Mouse (Mus musculus) myocyte (in vitro differentiated cells): Measurements from ENCODE around the gene Gm26938. TPM values are rescaled to one million over a fixed set of nuclear protein-coding genes. Genes with fewer than 3 reads are reported as not detected.
A peak's percentile ranks its signal among the peaks of the same experiment; 100 is the strongest.

Source experiments
- H3K27me3 ChIP-seq: one replicate; pipeline ENCODE4 v1.6.1; 2011; ENCODE audit not compliant: control insufficient read depth, insufficient read depth, insufficient read length
- H3K36me3 ChIP-seq: one replicate; pipeline ENCODE4 v1.6.1; 2011; ENCODE audit not compliant: control insufficient read depth, insufficient read depth
- H3K4me2 ChIP-seq: one replicate; pipeline ENCODE4 v1.6.1; 2011; ENCODE audit warnings: low read depth, control low read depth
- H3K4me3 ChIP-seq: one replicate; pipeline ENCODE4 v1.5.1; 2011; ENCODE audit warnings: mild to moderate bottlenecking, control low read depth, moderate library complexity
- H3K79me2 ChIP-seq: one replicate; pipeline ENCODE4 v1.6.1; 2011; ENCODE audit not compliant: control insufficient read depth, insufficient read depth
- H3ac ChIP-seq: one replicate; pipeline ENCODE4 v1.6.1; 2011; ENCODE audit not compliant: control insufficient read depth, insufficient read length
- CEBPB ChIP-seq: IDR thresholded peaks from 2 replicates; pipeline ENCODE4 v1.6.1; 2011; ENCODE audit warnings: mild to moderate bottlenecking, moderate library complexity; ENCODE audit not compliant: poor library complexity, insufficient read depth, severe bottlenecking
- E2F4 ChIP-seq: IDR thresholded peaks from one replicate; pipeline ENCODE4 v1.6.1; 2011; ENCODE audit warnings: mild to moderate bottlenecking, control low read depth, moderate library complexity; ENCODE audit not compliant: insufficient read depth
- MAX ChIP-seq: IDR thresholded peaks from one replicate; pipeline ENCODE4 v1.6.1; 2011; ENCODE audit warnings: low read depth, mild to moderate bottlenecking, control low read depth
- MYOD1 ChIP-seq, 3 experiments: IDR thresholded peaks; one replicate each; pipeline ENCODE4 v1.6.1; 2011; ENCODE audit warnings: control low read depth in 2 of 3, low read depth in 2 of 3, mild to moderate bottlenecking in 2 of 3, moderate library complexity in 1 of 3; ENCODE audit not compliant: insufficient read length in 2 of 3, control insufficient read depth in 1 of 3
- MYOG ChIP-seq, 3 experiments: IDR thresholded peaks; one replicate each; pipeline ENCODE4 v1.6.1; 2011; ENCODE audit warnings: control low read depth in 2 of 3, low read depth in 2 of 3, mild to moderate bottlenecking in 2 of 3; ENCODE audit not compliant: insufficient read length in 2 of 3, control insufficient read depth in 1 of 3, insufficient read depth in 1 of 3
- POLR2A ChIP-seq: IDR thresholded peaks from one replicate; pipeline ENCODE4 v1.6.1; 2011; ENCODE audit warnings: low read depth, mild to moderate bottlenecking, control low read depth, moderate library complexity; ENCODE audit not compliant: insufficient read length
- POLR2AphosphoS2 ChIP-seq: IDR thresholded peaks from one replicate; pipeline ENCODE4 v1.6.1; 2011; ENCODE audit warnings: low read depth, control low read depth; ENCODE audit not compliant: insufficient read length
- REST ChIP-seq: IDR thresholded peaks from one replicate; pipeline ENCODE4 v1.6.1; 2011; ENCODE audit warnings: mild to moderate bottlenecking, control low read depth, moderate library complexity; ENCODE audit not compliant: insufficient read depth, insufficient read length
- SRF ChIP-seq: IDR thresholded peaks from one replicate; pipeline ENCODE4 v1.6.1; 2011; ENCODE audit warnings: low read depth; ENCODE audit not compliant: control insufficient read depth, insufficient read length
- TCF12 ChIP-seq: IDR thresholded peaks from one replicate; pipeline ENCODE4 v1.6.1; 2011; ENCODE audit warnings: mild to moderate bottlenecking, control low read depth; ENCODE audit not compliant: poor library complexity, insufficient read depth, severe bottlenecking
- TCF3 ChIP-seq: IDR thresholded peaks from one replicate; pipeline ENCODE4 v1.6.1; 2011; ENCODE audit warnings: low read depth, control low read depth; ENCODE audit not compliant: insufficient read length
- USF1 ChIP-seq: IDR thresholded peaks from one replicate; pipeline ENCODE4 v1.6.1; 2011; ENCODE audit warnings: low read depth, mild to moderate bottlenecking, control low read depth, moderate library complexity
- polyA plus RNA-seq: library from polyadenylated mRNA; unstranded; fragments of >200 nt; fragmentation: generic; extraction: Trizol; gene quantifications from one replicate; pipeline ENCODE4 v1.2.1, GENCODE M21; 2012; ENCODE audit warnings: missing spikeins

Gm26938 gene
- not detected for polyA plus RNA-seq

- H3K36me3 ChIP-seq: peaks cover 8% of the 10 kb centered on the region
- TF ChIP-seq MYOG (IDR thresholded peaks at IDR 0.05; ENCODE audit: control insufficient read depth in 1 of 3, insufficient read depth in 1 of 3, insufficient read length in 2 of 3, low read depth in 2 of 3): peak in 1 of 3 experiments; percentile 33
- peak; percentile 74 for TF ChIP-seq POLR2A
- peak; percentile 69 for TF ChIP-seq POLR2AphosphoS2
- peak; percentile 20 for TF ChIP-seq E2F4
- TF ChIP-seq MYOD1 (IDR thresholded peaks at IDR 0.05; ENCODE audit: control insufficient read depth in 1 of 3, insufficient read length in 2 of 3, low read depth in 2 of 3): no peak
- peaks cover 14% of the 10 kb centered on the region for H3K79me2 ChIP-seq
- H3K4me3 ChIP-seq: peak within 1 kb of the TSS; percentile 88
- peak within 1 kb of the TSS; percentile 45 for H3ac ChIP-seq
- peak within 1 kb of the TSS; percentile 87 for H3K4me2 ChIP-seq
- H3K27me3 ChIP-seq: no peaks in the 10 kb centered on the region
These were observed at the start of gene Gm26938, which contains the start of gene Psmg3 for GRCm38 (mm10) chr5:139826357-139827055. Gene Gm26938 (minus strand): TSS chr5:139826407. Gene Psmg3 (minus strand): TSS chr5:139826885.

- TF ChIP-seq SRF (no peak), E2F4 (no peak), USF1 (no peak), MYOG (IDR thresholded peaks at IDR 0.05; ENCODE audit: control insufficient read depth in 1 of 3, insufficient read depth in 1 of 3, insufficient read length in 2 of 3, low read depth in 2 of 3) (no peak), REST (no peak), POLR2AphosphoS2 (no peak), TCF3 (no peak), MAX (no peak), TCF12 (no peak), CEBPB (no peak), MYOD1 (IDR thresholded peaks at IDR 0.05; ENCODE audit: control insufficient read depth in 1 of 3, insufficient read length in 2 of 3, low read depth in 2 of 3) (no peak), POLR2A (no peak)
- no peaks in the 10 kb centered on the region for H3K79me2 ChIP-seq
- no peak overlapping the region for H3ac ChIP-seq
- peaks cover 7% of the 10 kb centered on the region for H3K27me3 ChIP-seq
- no peak overlapping the region for H3K4me2 ChIP-seq
- no peak overlapping the region for H3K4me3 ChIP-seq
- no peaks in the 10 kb centered on the region for H3K36me3 ChIP-seq
These were observed 45.3 kb upstream of the Gm26938 start for GRCm38 (mm10) chr5:139871526-139871925.

- TF ChIP-seq TCF3: no peak
- Histone ChIP-seq H3K4me2 (no peak overlapping the region), H3K79me2 (no peaks in the 10 kb centered on the region), H3K27me3 (peaks cover 7% of the 10 kb centered on the region), H3K4me3 (no peak overlapping the region), H3ac (no peak overlapping the region), H3K36me3 (no peaks in the 10 kb centered on the region)
These were observed 44.7 kb upstream of the Gm26938 start for GRCm38 (mm10) chr5:139870886-139871285.

- Histone ChIP-seq H3K4me2 (no peak overlapping the region), H3K79me2 (no peaks in the 10 kb centered on the region), H3K36me3 (no peaks in the 10 kb centered on the region), H3K4me3 (no peak overlapping the region), H3ac (no peak overlapping the region), H3K27me3 (peaks cover 4% of the 10 kb centered on the region)
- no peak for TF ChIP-seq TCF3
- no peak for TF ChIP-seq MYOG (IDR thresholded peaks at IDR 0.05; ENCODE audit: control insufficient read depth in 1 of 3, insufficient read depth in 1 of 3, insufficient read length in 2 of 3, low read depth in 2 of 3)
- TF ChIP-seq REST: no peak
- TF ChIP-seq POLR2AphosphoS2: no peak
- TF ChIP-seq POLR2A: no peak
- no peak for TF ChIP-seq SRF
- TF ChIP-seq MYOD1 (IDR thresholded peaks at IDR 0.05; ENCODE audit: control insufficient read depth in 1 of 3, insufficient read length in 2 of 3, low read depth in 2 of 3): no peak
- no peak for TF ChIP-seq CEBPB
- no peak for TF ChIP-seq E2F4
- no peak for TF ChIP-seq TCF12
- TF ChIP-seq MAX: no peak
These were observed 36.6 kb upstream of the Gm26938 start for GRCm38 (mm10) chr5:139862759-139863158.

GRCm38 (mm10) chr5:139860328-139861104 is 34.3 kb upstream of the Gm26938 start:
- H3K27me3 ChIP-seq: no peaks in the 10 kb centered on the region
- no peak overlapping the region for H3K4me2 ChIP-seq
- H3K79me2 ChIP-seq: no peaks in the 10 kb centered on the region
- H3K36me3 ChIP-seq: no peaks in the 10 kb centered on the region
- H3ac ChIP-seq: no peak overlapping the region
- H3K4me3 ChIP-seq: no peak overlapping the region
- no peak for TF ChIP-seq TCF12
- TF ChIP-seq E2F4: no peak
- no peak for TF ChIP-seq MYOD1 (IDR thresholded peaks at IDR 0.05; ENCODE audit: control insufficient read depth in 1 of 3, insufficient read length in 2 of 3, low read depth in 2 of 3)
- TF ChIP-seq REST: no peak
- no peak for TF ChIP-seq SRF
- TF ChIP-seq TCF3: no peak
- no peak for TF ChIP-seq CEBPB
